Mouse (Mus musculus) effector memory CD4-positive, alpha-beta T cell, adult 7 months (primary cell): ENCODE results near the gene Dusp5. TPM values are rescaled to one million over a fixed set of nuclear protein-coding genes. Genes with fewer than 3 reads are reported as not detected.

Experiments used
- polyA plus RNA-seq: library from polyadenylated mRNA; unstranded; fragments of 100-300 nt; shearing (Covaris generic); gene quantifications from one replicate; pipeline ENCODE4 v1.2.1, GENCODE M21; 2017

Dusp5 gene
- 1,103 TPM for polyA plus RNA-seq

DNA sequence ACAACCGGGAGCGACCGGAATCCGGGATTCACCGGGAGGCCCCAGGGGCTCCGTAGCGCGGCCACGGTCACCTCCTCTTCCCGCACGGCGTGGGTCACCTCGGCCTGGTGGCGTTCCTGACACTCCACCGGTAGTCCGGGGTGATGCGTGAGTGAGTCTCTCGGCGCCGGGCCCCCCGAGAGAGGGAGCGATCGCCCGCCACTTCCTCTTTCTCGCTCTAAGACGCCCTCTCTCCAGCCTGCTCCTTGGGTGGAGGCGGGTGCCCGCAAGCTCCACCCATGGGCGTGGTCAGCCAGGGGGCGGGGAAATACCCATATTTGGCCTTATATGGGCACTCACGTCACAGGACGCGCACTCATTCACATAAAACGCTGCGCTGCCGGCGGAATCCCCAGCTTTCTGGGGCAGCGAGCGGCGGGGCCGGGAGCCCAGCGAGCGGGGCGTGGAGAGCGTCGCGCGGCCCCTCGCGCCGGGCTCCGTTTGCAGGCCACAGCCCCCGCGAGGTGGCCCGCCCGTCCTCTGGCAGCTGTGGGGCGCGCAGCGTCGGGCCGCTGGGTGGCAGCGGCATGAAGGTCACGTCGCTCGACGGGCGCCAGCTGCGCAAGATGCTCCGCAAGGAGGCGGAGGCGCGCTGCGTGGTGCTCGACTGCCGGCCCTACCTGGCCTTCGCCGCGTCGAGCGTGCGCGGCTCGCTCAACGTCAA lies at the start of gene Dusp5:
TSS of gene Dusp5 (plus strand) at position 358 of the 703 bp plus-strand sequence.

DNA sequence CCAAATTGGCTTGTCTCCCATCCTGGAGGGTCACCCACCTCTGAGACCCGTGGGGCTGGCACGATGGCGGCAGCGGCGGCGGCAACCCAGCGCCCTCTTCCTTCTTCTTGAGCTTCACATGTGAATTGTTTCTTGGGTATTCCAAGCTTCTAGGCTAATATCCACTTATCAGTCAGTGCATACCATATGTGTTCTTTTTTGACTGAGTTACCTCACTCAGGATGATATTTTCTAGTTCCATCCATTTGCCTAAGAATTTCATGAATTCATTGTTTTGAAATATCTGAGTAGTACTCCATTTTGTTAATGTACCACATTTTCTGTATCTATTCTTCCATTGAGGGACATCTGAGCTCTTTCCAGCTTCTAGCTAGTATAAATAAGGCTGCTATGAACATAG lies 60.1 kb downstream of the Dusp5 start, which contains the start of gene Nutf2-ps1:
TSS of gene Nutf2-ps1 (minus strand) at position 101 of the 400 bp plus-strand sequence.

Other genes starting within 250 kb of the Dusp5 start
- gene Mxi1, start 218.6 kb upstream of the Dusp5 start, polyA plus RNA-seq, result 120 TPM
- not detected for gene Gm10197, start 157.3 kb upstream of the Dusp5 start, polyA plus RNA-seq
- 115 TPM for gene Smndc1, start 138.5 kb upstream of the Dusp5 start, polyA plus RNA-seq
- gene Nutf2-ps1, start 60.0 kb downstream of the Dusp5 start, polyA plus RNA-seq, result 96.8 TPM
- 54.2 TPM for gene Smc3, start 71.3 kb downstream of the Dusp5 start, polyA plus RNA-seq
- not detected for gene Rbm20, start 148.2 kb downstream of the Dusp5 start, polyA plus RNA-seq